16 mouse cellular contexts compared by ENCODE assay signal in genomic region chr14:31970851-31971250, GRCm38 (mm10). TPM values are rescaled to one million over a fixed set of nuclear protein-coding genes. Genes with fewer than 3 reads are reported as not detected.
A peak's percentile ranks its signal among the peaks of the same experiment; 100 is the strongest.
DNase-seq lines count a peak whose midpoint lies in the region; ATAC-seq and TF ChIP-seq lines count a peak whose summit lies in the region.
"Had no signal": no experiment of that assay in that cellular context is flagged by ENCODE, and none has a peak within 500 bp of the region (broad histone marks: within the 10 kb centered on the region; RNA-seq: fewer than 3 reads in every experiment).

No protein-coding gene starts in this region.

- TF ChIP-seq EP300 in MEL (IDR thresholded peaks at IDR 0.05; ENCODE audit: low read depth in 1 of 2, low read length in 2 of 2): peak; percentile 26 to 43; a peak in 2 of 4 replicates

- TF ChIP-seq POLR2A in MEL (IDR thresholded peaks at IDR 0.05; ENCODE audit: control insufficient read depth in 1 of 2, insufficient read depth in 1 of 2, low read depth in 1 of 2, low read length in 2 of 2, poor library complexity in 1 of 2): no peak

- intact Hi-C loops in heart, postnatal 14 days (cut with DNase I): no loop called here

- H3K79me2 ChIP-seq in MEL (ENCODE audit: control insufficient read depth, insufficient read depth, low read length, poor library complexity): no peaks in the 10 kb centered on the region

- peak; percentile 89 for DNase-seq in heart, embryonic 10.5 days (ENCODE audit: low spot score)
- DNase-seq in heart, postnatal 14 days: no peak
- DNase-seq in MEL (ENCODE audit: low read depth, low spot score): peak; percentile 61
- no peak for DNase-seq in urinary bladder, adult 18-20 months (ENCODE audit: low spot score in 2 of 2)
- DNase-seq in thymus, postnatal 4 days: no peak
- no peak for DNase-seq in embryo, embryonic 10 days (ENCODE audit: low spot score)
- DNase-seq: cerebellum, postnatal 10 days; kidney, adult 18-20 months; thymus, adult 18-20 months had no signal

- TF ChIP-seq RAD21 in MEL (IDR thresholded peaks at IDR 0.05; ENCODE audit: low read depth, low read length): no peak

- H3K9ac ChIP-seq in MEL (ENCODE audit: control insufficient read depth, low read depth, low read length, poor library complexity, severe bottlenecking): no peak overlapping the region
- H3K9ac ChIP-seq: forebrain, embryonic 15.5 days; hindbrain, embryonic 13.5 days; midbrain, embryonic 15.5 days had no signal

- no peaks in the 10 kb centered on the region for H3K9me3 ChIP-seq in heart, embryonic 10.5 days
- no peaks in the 10 kb centered on the region for H3K9me3 ChIP-seq in MEL (replicated peaks; ENCODE audit: insufficient read depth, low read length)
- H3K9me3 ChIP-seq: forebrain, embryonic 15.5 days; hindbrain, embryonic 13.5 days; midbrain, embryonic 15.5 days had no signal

- peaks cover 14% of the 10 kb centered on the region; the same call in 1 of the 2 replicates for H3K4me1 ChIP-seq in heart, embryonic 10.5 days
- H3K4me1 ChIP-seq in MEL (ENCODE audit: control insufficient read depth in 1 of 2, insufficient read depth in 2 of 2, low read length in 2 of 2): peaks cover 0 to 3% of the 10 kb centered on the region in 2 experiments; a peak in 1 of 4 replicates
- H3K4me1 ChIP-seq: forebrain, embryonic 15.5 days; hindbrain, embryonic 13.5 days; midbrain, embryonic 15.5 days had no signal

- 75% methylated on average over 9 of the region's 9 CpGs for WGBS in heart, embryonic 10.5 days

- no peaks in the 10 kb centered on the region for H3K36me3 ChIP-seq in heart, embryonic 10.5 days
- H3K36me3 ChIP-seq in MEL (ENCODE audit: control insufficient read depth in 1 of 2, insufficient read depth in 2 of 2, low read length in 2 of 2): no peaks in the 10 kb centered on the region
- H3K36me3 ChIP-seq: forebrain, embryonic 15.5 days; hindbrain, embryonic 13.5 days; midbrain, embryonic 15.5 days had no signal

- peak overlapping the region; percentile 72; the same call in 1 of the 2 replicates for H3K27ac ChIP-seq in heart, embryonic 10.5 days
- no peak overlapping the region for H3K27ac ChIP-seq in MEL (ENCODE audit: control insufficient read depth, low read depth, low read length)
- H3K27ac ChIP-seq: forebrain, embryonic 15.5 days; hindbrain, embryonic 13.5 days; layer of hippocampus, adult 2 months; macrophage; midbrain, embryonic 15.5 days had no signal

- ATAC-seq in erythroid progenitor cell, adult 5-6 weeks (replicated peaks; ENCODE audit: low FRiP score, poor library complexity, severe bottlenecking): peak; percentile 87
- ATAC-seq in megakaryocyte progenitor cell, adult 5-6 weeks (replicated peaks; ENCODE audit: poor library complexity): peak; percentile 92
- ATAC-seq: forebrain, embryonic 15.5 days; midbrain, embryonic 15.5 days had no signal

- TF ChIP-seq CTCF in MEL (IDR thresholded peaks at IDR 0.05 in 2 of 3, conservative IDR thresholded peaks at IDR 0.05 in 1 of 3; ENCODE audit: control insufficient read depth in 1 of 3, insufficient read depth in 1 of 3, low read depth in 2 of 3, low read length in 3 of 3, poor library complexity in 1 of 3, severe bottlenecking in 1 of 3): no peak

- no peak overlapping the region for H3K4me3 ChIP-seq in heart, embryonic 10.5 days
- no peak overlapping the region for H3K4me3 ChIP-seq in MEL (ENCODE audit: control insufficient read depth in 1 of 2, insufficient read depth in 1 of 2, low read depth in 2 of 2, low read length in 2 of 2)
- H3K4me3 ChIP-seq: forebrain, embryonic 15.5 days; hindbrain, embryonic 13.5 days; layer of hippocampus, adult 2 months; midbrain, embryonic 15.5 days had no signal

- 0 out of 2 replicates have a peak, but pooled peaks cover 4% of the 10 kb centered on the region for H3K27me3 ChIP-seq in heart, embryonic 10.5 days (ENCODE audit: insufficient read depth, poor library complexity, severe bottlenecking)
- H3K27me3 ChIP-seq in MEL (ENCODE audit: control insufficient read depth in 1 of 2, insufficient read depth in 2 of 2, low read length in 2 of 2): peaks cover 3 to 6% of the 10 kb centered on the region in 2 experiments
- H3K27me3 ChIP-seq: forebrain, embryonic 15.5 days; hindbrain, embryonic 13.5 days; midbrain, embryonic 15.5 days had no signal

TF ChIP-seq in MEL, 35 proteins besides CTCF, POLR2A, EP300 and RAD21:
- TF ChIP-seq CHD1 (IDR thresholded peaks at IDR 0.05; ENCODE audit: low read depth, low read length) (no peak), POLR2AphosphoS2 (IDR thresholded peaks at IDR 0.05; ENCODE audit: low read length) (no peak), TCF12 (IDR thresholded peaks at IDR 0.05; ENCODE audit: low read depth, low read length) (0 out of 2 replicates have a peak, but pooled peaks have one; percentile 23), SIN3A (IDR thresholded peaks at IDR 0.05; ENCODE audit: low read length) (no peak), NRF1 (IDR thresholded peaks at IDR 0.05; ENCODE audit: insufficient read depth, low read depth, low read length, poor library complexity, severe bottlenecking) (0 out of 2 replicates have a peak, but pooled peaks have one; percentile 12), MAZ (IDR thresholded peaks at IDR 0.05; ENCODE audit: low read depth, low read length) (no peak), RCOR1 (IDR thresholded peaks at IDR 0.05; ENCODE audit: low read depth, low read length) (no peak), TBP (IDR thresholded peaks at IDR 0.05; ENCODE audit: low read depth, low read length) (no peak), KAT2A (conservative IDR thresholded peaks at IDR 0.05; ENCODE audit: low read depth, low read length) (no peak), HCFC1 (IDR thresholded peaks at IDR 0.05; ENCODE audit: low read depth, low read length) (no peak), CHD2 (IDR thresholded peaks at IDR 0.05; ENCODE audit: low read length) (no peak), MYB (IDR thresholded peaks at IDR 0.05; ENCODE audit: low read depth, low read length) (no peak), TAL1 (IDR thresholded peaks at IDR 0.05; ENCODE audit: low read length) (peak; percentile 70), GABPA (IDR thresholded peaks at IDR 0.05; ENCODE audit: low read depth, low read length) (no peak), ZMIZ1 (IDR thresholded peaks at IDR 0.05; ENCODE audit: low read depth, low read length) (no peak), GATA1 (IDR thresholded peaks at IDR 0.05; ENCODE audit: low read depth, low read length) (peak; percentile 43; the same call in 1 of the 2 replicates), E2F4 (IDR thresholded peaks at IDR 0.05; ENCODE audit: borderline replicate concordance, low read depth, low read length) (no peak), UBTF (IDR thresholded peaks at IDR 0.05; ENCODE audit: borderline replicate concordance, insufficient read depth, low read depth, low read length) (no peak), MAFK (IDR thresholded peaks at IDR 0.05; ENCODE audit: borderline replicate concordance, low read depth, low read length) (no peak), MEF2A (IDR thresholded peaks at IDR 0.05; ENCODE audit: extremely low read depth, insufficient replicate concordance, low read depth, low read length, poor library complexity, severe bottlenecking) (no peak)

RNA-seq across cellular contexts. Expression of gene Galnt15, which starts 57.9 kb away (rescaled TPM):
- polyA plus RNA-seq in heart, embryonic 10.5 days (2016; fragmentation: Nextera tagmentation; extraction: Ambion mirVana): 0.18 and 0.38 TPM in 2 replicates
- 10 to 100 TPM; 12.8 to 17.8 TPM for total RNA-seq in heart, postnatal 14 days (2021)
- 0.04 TPM in 1 of 2 replicates, not detected in the other for total RNA-seq in MEL (2012; rRNA removed)
- under 1 TPM in 1 of 2 experiments, not detected in 1; 0.15 TPM for polyA plus RNA-seq in MEL (2012; ENCODE audit: insufficient read depth in 1 of 2, insufficient read length in 2 of 2, low read depth in 1 of 2, low replicate concordance in 2 of 2, missing spikeins in 1 of 2)
- not detected in 2 replicates for total RNA-seq in erythroid progenitor cell, adult 5-6 weeks (2015; ENCODE audit: low replicate concordance)
- 0.13 TPM in 1 of 2 replicates, not detected in the other for total RNA-seq in erythroid progenitor cell, adult 5-6 weeks (2017; ENCODE audit: low replicate concordance)
- total RNA-seq in megakaryocyte progenitor cell, adult 5-6 weeks (2015): not detected in 2 replicates
- not detected in 2 replicates for total RNA-seq in megakaryocyte progenitor cell, adult 5-6 weeks (2017)
- polyA plus RNA-seq: macrophage had no signal

Comparison
In these comparisons a context has a peak if more than half of its experiments do, and no peak if none do; other contexts are left out.
1. DNase-seq: peak in heart, embryonic 10.5 days (single experiment) and MEL (single experiment); none in heart, postnatal 14 days (0 of 2), urinary bladder, adult 18-20 months (0 of 2), thymus, postnatal 4 days (single experiment) and embryo, embryonic 10 days (single experiment).
2. RNA of gene Galnt15, which starts 57.9 kb away (total RNA-seq): 12.8 to 17.8 TPM in heart, postnatal 14 days; 0.04 TPM in MEL, 0.13 TPM in erythroid progenitor cell, adult 5-6 weeks and not detected in megakaryocyte progenitor cell, adult 5-6 weeks; every median in the first group is over 10 times any median in the second.